Mouse (Mus musculus): ENCODE data around the gene Mrpl22.
"Not testable (repeated sequence)": the region's sequence is repeated elsewhere in the genome, so short reads cannot be mapped to it uniquely, and the experiment has no call there.

Mrpl22 gene

DNA sequence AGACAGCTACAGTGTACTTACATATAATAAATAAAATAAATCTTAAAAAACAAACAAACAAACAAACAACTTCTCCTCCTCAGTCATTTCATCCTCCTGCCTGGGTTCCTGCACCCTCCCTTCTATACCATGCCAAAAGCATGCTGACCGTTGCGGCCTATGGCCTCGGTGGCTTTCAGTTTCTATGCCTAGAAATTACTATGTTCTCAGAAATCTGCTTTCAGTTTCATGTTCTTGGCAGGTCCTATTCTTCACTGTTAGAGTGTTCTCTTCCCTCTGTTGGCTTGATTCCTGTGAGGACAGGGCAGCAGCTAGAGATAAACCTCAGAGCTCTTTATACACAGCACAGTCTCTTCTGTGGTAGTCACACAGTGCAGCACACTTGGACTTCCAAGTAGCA lies 12.1 kb downstream of the Mrpl22 start:
- no peak for DNase-seq

DNA sequence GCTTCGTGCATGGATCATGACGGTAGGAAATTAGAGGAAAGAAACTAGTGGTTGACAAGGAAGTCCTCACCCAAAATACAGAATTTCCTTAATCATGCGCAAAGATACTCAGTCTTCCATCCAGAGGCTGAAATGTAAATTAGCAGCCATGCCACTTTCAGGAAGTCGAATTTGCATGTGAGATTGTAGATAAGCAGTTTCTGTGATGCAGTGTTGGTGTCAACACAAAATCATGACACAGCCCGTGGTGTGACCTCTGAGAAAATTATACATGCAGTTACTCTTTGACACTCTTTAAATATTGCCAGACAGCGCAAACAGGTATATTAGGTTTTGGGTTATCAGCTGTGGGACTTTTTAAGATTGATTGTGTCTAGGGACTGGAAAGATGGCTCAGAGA lies 18.2 kb downstream of the Mrpl22 start:
- no peak for DNase-seq

DNA sequence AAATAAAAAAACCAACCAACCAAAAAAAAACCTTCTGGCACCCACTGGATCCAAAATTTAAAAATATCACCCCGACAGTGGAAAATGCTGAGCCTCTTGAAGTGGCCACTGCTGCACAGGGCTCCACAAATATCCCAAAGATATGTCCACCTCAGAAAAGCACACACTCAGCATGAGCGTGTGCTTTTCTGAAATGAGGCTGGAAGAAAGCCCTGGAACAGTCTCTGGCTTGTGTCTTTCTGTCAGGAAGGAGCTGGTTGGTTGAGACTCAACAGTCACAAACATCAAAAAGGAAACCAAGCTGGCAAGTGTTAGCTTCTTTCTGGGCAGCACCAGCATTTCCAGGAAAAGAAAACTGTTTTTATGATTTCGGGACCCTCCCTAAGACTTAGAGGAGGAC lies 21.9 kb downstream of the Mrpl22 start:
- no peak for DNase-seq

- no peak for DNase-seq
Measured at GRCm38 (mm10) chr11:58193860-58194520, 22.5 kb downstream of the Mrpl22 start.

DNA sequence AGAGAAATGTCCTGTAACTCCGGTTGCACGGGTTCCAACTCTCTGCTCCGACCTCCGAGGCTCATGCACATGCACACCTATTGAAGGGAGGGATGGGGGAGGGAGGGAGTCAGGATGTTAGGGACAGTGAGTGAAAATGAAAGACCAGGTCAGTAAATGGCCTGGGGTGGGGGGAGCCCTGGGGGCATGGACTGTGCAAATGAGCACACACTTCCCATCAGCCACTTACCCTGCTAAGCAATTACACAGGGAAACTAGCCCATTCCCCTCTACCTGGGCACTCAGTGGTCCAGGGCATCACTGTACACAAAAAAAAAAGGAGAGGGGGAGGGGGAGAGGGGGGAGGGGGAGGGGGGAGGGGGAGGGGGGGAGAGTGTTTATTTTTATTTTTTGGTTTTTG lies 27.2 kb downstream of the Mrpl22 start:
- DNase-seq: no peak

- peak; percentile 88 to 89 for DNase-seq
Measured at GRCm38 (mm10) chr11:58199229-58200037, 28.0 kb downstream of the Mrpl22 start, which contains the start of the genes Igtp and Irgm2. TSS of gene Igtp (plus strand) at chr11:58199556. TSS of gene Irgm2 (plus strand) at chr11:58199618.

DNA sequence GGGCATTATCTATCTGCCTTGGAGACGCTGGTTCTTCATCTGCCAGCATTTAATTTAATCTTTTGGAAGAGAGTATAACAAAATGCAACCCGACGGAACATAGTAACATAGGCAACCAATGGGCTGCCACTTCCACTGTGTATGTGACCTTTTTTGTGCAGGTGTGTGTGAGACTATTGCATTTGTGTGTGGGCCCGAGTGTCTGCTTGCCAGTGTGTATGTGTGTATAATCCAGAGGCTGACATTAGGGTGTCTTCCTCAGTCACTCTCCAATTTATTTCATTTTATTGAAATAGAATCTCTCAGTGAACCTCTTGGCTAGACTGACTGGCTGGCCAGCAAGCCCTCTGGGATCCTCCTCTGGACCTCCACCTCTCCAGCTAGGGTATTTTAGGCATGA lies 28.8 kb downstream of the Mrpl22 start:
- no peak for DNase-seq

GRCm38 (mm10) chr11:58201052-58201451 lies 29.6 kb downstream of the Mrpl22 start:
- DNase-seq: no peak

DNA sequence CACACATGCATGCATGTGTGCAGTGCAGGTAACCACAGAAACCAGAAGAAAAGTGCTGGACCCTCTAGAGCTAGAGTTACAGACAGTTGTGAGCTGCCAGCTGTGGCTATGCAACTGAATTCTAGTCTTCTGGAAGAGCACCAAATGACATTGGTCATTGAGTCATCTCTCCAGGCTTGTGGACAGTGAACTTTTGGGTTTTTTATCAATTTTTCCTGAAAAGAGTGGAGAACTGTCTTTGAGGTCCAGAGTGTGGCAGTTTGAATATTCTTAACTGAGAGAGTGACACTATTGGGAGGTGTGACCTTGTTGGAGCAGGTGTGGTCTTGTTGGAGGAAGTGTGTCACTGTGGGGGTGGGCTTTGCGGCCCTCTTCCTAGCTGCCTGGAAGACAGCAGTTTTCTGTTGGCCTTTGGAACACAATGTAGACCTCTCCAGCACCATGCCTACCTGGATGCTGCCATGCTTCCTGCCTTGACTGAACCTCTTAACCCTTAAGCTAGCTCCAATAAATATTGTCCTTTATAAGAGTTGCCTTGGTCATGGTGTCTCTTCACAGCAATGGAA lies 38.9 kb downstream of the Mrpl22 start:
- DNase-seq: no peak

DNA sequence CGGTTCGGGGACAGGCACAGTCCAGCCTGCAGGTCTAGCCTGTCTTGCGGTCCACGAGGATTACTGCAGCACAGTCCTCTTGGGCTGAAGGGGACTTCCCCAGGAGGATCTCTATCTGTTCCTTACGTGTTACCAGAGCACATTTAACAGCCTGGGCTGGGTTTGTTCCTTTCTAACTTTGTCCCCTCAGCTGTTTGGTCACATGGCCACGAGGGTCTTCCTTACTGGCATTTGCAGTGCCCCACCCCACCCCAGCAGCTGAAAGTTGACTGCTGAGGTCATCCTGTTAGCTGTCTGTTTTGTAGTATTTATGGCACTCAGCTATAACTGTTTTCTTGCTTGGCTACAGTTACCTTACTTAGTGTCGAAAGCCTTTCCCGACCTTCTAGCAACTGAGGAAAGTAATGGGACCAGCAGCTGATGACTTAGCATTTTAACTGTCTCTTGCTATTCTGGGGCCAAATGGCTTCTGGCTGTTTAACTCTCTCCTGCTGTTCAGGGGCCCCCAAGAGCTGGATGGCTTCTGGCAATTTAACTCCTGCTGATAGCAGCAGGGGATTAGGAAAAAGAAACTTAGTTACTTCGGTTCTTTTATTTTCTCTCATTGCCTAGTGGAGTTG lies 39.7 kb downstream of the Mrpl22 start:
- no peak for DNase-seq

GRCm38 (mm10) chr11:58211682-58212067 lies 40.2 kb downstream of the Mrpl22 start:
- no peak for DNase-seq

DNA sequence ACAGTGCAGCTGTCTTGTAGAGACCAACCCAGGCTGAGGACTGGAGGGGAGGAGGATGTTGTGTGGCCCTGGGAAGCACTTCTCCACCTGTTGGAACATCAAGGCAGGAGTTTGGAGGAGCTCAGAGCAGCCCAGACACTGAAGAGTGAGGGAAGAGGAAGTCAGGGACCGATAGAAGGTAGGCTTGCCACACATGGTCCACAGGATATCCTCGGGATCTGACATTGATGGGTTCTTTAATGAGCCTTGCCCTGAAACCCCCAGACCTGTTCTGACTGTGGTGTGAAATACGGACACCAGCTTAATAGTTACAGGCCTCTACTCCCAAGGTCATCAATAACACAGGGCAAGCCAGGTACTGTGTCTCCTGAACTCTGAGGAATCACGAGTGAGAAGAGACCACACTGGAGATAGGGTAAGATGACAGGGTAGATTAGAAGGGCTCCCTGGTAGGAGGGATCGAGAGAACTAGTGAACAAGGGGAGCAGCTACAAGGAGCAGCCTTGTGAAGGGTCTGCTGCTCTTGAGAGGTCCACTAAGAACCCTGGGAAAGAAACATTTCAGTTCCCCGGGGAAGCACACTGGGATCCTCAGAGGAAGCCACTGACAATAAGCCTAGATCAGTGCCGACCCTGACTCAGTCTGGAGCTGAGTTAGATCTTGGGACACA lies 42.3 kb downstream of the Mrpl22 start:
- no peak for DNase-seq

DNA sequence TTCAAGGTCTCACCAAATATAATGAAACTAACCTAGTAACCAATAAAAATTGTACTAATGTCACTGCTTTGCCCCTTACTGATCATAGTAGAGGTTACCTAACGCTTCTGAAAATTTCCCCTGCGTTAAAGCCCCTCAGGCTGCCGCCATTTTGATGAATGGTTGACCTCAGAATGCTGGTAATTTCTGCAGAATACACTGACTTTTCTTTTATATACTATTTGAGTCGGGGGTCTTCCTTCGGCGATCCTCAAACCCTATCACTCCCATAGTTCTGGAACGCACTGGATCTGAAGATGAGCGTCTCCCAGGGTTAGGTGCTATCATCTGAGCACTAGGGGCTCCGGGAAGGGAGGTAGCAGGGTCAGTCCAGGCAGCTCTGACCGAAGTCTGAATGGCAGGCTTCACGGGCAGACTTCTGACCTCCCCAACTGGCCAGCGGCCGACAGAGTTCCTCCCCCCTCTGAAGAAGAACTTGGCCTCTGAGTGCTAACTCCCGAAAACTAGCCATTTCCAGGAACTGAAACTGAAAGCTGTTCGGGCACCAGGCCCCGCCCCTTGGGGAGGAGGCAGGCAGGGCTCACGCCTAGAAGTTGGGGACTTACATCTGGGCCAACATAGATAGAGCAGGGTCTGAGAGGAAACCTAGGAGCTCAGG lies 43.1 kb downstream of the Mrpl22 start:
- DNase-seq: peak; percentile 93

DNA sequence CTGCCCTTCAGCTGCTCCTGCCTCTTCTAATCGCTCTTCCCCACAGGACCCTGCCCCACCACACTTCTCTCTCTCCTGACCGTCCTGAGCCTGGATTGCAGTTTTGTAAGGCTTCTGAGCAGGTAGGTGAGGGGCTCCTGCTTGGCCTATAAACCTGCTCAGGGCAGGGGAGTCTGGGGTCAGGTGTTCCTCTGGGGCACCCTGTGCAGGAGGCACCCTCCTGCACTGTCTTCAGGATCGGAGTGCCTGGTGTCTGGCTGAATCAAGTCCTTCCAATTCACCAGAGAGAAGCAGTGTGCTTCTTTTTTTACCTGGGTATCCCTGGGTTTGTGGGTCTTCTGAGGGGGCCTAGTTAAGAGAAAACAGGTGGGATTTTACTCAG lies 43.6 kb downstream of the Mrpl22 start:
- DNase-seq: not testable (repeated sequence)

DNA sequence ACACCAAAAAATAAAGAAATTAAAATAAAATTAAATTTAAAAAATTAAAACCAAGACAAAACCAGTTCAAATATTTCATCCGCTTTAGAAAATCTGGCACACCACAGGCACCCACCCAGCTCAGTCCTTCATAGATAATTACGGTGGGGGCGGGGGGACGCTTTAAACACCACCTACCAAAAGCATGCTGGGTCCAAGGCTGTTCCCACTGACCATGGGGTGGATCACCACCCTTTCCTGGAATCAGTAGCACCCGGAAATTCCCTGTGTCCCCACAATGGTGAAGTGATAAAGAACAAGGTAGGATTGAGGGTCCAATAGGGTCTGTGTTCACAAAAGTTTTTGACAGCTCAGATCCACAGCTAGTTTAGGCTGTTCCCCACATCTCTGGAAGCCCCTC lies 44.4 kb downstream of the Mrpl22 start:
- no peak for DNase-seq

DNA sequence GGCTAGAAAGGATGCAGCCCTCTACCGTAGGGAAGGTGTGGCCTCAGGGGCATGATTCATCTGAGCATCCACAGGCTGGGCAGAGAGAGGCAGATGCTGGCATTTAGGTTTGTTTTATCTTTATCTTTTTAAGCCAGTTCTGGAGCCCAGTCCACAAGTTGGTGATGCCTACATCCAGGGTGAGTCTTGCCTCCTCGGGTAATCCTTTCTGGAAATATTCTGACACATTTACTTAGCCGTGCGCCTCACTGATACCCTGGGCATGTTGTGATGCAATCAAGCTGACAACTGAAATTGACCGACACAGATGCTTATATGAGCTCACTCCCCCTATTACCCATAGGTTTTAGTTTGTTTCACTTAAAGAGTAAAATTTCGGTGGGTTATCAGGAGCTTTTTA lies 45.4 kb downstream of the Mrpl22 start:
- DNase-seq: no peak

- no peak for DNase-seq
Measured at GRCm38 (mm10) chr11:58223751-58224150, 52.3 kb downstream of the Mrpl22 start.

- peak; percentile 37 to 42 for DNase-seq
Measured at GRCm38 (mm10) chr11:58224313-58224712, 52.9 kb downstream of the Mrpl22 start.

DNA sequence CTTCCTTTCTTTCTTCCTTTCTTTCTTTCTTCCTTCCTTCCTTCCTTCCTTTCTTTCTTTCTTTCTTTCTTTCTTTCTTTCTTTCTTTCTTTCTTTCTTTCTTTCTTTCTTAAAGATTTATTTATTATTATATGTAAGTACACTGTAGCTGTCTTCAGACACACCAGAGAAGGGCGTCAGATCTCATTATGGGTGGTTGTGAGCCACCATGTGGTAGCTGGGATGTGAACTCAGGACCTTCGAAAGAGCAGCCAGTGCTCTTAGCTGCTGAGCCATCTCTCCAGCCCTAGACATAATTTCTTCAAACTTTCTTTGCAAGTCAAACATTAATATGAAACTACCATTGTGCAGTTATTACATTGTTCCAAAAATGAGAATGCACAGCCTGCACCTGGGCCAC lies 53.4 kb downstream of the Mrpl22 start:
- not testable (repeated sequence) for DNase-seq

DNA sequence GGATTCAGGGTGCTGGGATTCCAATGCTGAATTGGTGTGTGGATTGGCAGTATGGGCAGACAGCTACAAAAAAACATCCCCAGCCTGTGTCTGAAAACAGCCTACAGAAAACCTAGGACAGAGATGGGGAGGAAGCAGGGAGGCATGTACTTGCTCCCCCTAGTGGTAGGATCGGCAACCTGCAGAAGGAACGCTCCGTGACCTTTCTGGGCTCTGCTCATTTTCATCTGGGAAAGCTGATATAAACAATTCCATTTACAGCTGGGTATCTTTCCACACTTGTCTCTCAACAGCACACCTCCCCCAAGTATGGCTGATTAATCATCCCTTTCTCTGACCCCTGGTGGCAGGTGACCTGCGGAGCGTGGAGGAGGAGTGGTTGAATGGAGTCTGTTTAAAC lies 54.2 kb downstream of the Mrpl22 start:
- peak; percentile 72 to 76 for DNase-seq

GRCm38 (mm10) chr11:58226425-58226824 lies 55.0 kb downstream of the Mrpl22 start:
- no peak for DNase-seq

GRCm38 (mm10) chr11:58228021-58228420 lies 56.6 kb downstream of the Mrpl22 start:
- not testable (repeated sequence) for DNase-seq
